Mouse (Mus musculus): ENCODE data around the gene Grwd1.

DNA sequence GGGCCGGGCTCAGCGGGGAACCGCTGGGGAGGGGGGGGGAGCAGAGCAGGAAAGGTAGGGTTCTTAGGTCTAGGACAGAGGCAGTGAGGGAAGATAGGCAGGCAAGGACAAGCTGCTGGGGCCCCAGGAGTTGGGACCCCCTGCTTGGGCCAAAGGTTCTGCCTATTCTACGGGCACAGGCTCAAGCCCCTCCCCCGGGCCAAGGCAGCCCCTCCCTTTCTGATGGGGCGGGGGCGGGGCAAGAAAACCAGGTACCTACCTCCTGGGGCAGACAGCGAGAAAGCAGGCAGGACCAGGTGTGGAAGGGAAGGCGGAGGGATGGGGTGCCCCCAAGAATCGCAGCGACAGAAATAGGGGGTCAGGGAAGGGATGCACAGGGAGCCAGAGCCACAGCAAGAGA lies 22.3 kb downstream of the Grwd1 start:
- no peak for TF ChIP-seq CTCF (IDR thresholded peaks at IDR 0.05; ENCODE audit: low read depth)
- TF ChIP-seq EP300 (IDR thresholded peaks at IDR 0.05; ENCODE audit: low read depth): no peak

Data from liver, postnatal 0 days (tissue).